Mouse (Mus musculus): ENCODE results near the gene Ppp1r9b. TPM values are rescaled to one million over a fixed set of nuclear protein-coding genes. Genes with fewer than 3 reads are reported as not detected.

Ppp1r9b gene
- polyA plus RNA-seq, 1 experiment: 42.4 TPM

GRCm38 (mm10) chr11:95006038-95006437 lies 15.2 kb downstream of the Ppp1r9b start:
- TF ChIP-seq POLR2A (IDR thresholded peaks at IDR 0.05; ENCODE audit: insufficient read length, low read depth): no peak
- TF ChIP-seq POLR2AphosphoS2 (IDR thresholded peaks at IDR 0.05; ENCODE audit: insufficient read length, low read depth): no peak
- no peak for TF ChIP-seq USF1 (IDR thresholded peaks at IDR 0.05; ENCODE audit: low read depth)
- TF ChIP-seq E2F4 (IDR thresholded peaks at IDR 0.05; ENCODE audit: insufficient read depth): no peak
- no peak for TF ChIP-seq MYOD1 (IDR thresholded peaks at IDR 0.05; ENCODE audit: control insufficient read depth in 1 of 3, insufficient read length in 2 of 3, low read depth in 2 of 3)
- no peak for TF ChIP-seq MYOG (IDR thresholded peaks at IDR 0.05; ENCODE audit: control insufficient read depth in 1 of 3, insufficient read depth in 1 of 3, insufficient read length in 2 of 3, low read depth in 2 of 3)
- no peak for TF ChIP-seq MAX (IDR thresholded peaks at IDR 0.05; ENCODE audit: low read depth)
- no peak for TF ChIP-seq TCF12 (IDR thresholded peaks at IDR 0.05; ENCODE audit: insufficient read depth, poor library complexity, severe bottlenecking)
- no peak for TF ChIP-seq REST (IDR thresholded peaks at IDR 0.05; ENCODE audit: insufficient read depth, insufficient read length)
- TF ChIP-seq TCF3 (IDR thresholded peaks at IDR 0.05; ENCODE audit: insufficient read length, low read depth): no peak
- TF ChIP-seq SRF (IDR thresholded peaks at IDR 0.05; ENCODE audit: control insufficient read depth, insufficient read length, low read depth): no peak
- no peak for TF ChIP-seq CEBPB (IDR thresholded peaks at IDR 0.05; ENCODE audit: insufficient read depth, poor library complexity, severe bottlenecking)
- Histone ChIP-seq H3K36me3 (ENCODE audit: control insufficient read depth, insufficient read depth) (no peaks in the 10 kb centered on the region), H3K4me2 (ENCODE audit: low read depth) (peak overlapping the region; percentile 79), H3K4me3 (peak overlapping the region; percentile 12), H3K27me3 (ENCODE audit: control insufficient read depth, insufficient read depth, insufficient read length) (no peaks in the 10 kb centered on the region), H3ac (ENCODE audit: control insufficient read depth, insufficient read length) (no peak overlapping the region), H3K79me2 (ENCODE audit: control insufficient read depth, insufficient read depth) (no peaks in the 10 kb centered on the region)

- Histone ChIP-seq H3K4me2 (ENCODE audit: low read depth) (peak overlapping the region; percentile 79), H3K79me2 (ENCODE audit: control insufficient read depth, insufficient read depth) (no peaks in the 10 kb centered on the region), H3K4me3 (peak overlapping the region; percentile 12), H3K27me3 (ENCODE audit: control insufficient read depth, insufficient read depth, insufficient read length) (no peaks in the 10 kb centered on the region), H3K36me3 (ENCODE audit: control insufficient read depth, insufficient read depth) (no peaks in the 10 kb centered on the region), H3ac (ENCODE audit: control insufficient read depth, insufficient read length) (no peak overlapping the region)
- TF ChIP-seq MAX (IDR thresholded peaks at IDR 0.05; ENCODE audit: low read depth) (no peak), SRF (IDR thresholded peaks at IDR 0.05; ENCODE audit: control insufficient read depth, insufficient read length, low read depth) (no peak), POLR2AphosphoS2 (IDR thresholded peaks at IDR 0.05; ENCODE audit: insufficient read length, low read depth) (peak; percentile 76)
Observed at GRCm38 (mm10) chr11:95006525-95007219, 15.8 kb downstream of the Ppp1r9b start.

DNA sequence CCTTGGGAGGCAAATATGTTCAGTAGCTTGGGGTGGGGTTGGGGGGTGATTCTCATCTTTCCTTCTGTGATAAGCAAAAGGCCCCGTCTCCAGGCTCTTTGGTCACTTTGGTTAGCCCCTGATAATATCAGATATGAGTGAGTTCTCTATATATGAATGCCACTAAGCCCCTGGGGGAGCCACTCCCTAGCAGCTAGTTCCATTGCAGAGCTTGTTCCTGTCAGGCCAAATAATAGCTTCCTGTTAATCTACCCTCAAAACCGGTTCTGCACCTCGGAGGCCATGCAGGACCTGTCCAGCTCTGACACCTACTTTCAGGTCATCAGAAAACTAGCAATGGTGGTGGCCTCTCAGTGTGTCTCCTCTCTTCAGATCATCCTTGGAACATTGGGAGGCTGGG lies 16.6 kb downstream of the Ppp1r9b start:
- H3K79me2 ChIP-seq (ENCODE audit: control insufficient read depth, insufficient read depth): no peaks in the 10 kb centered on the region
- no peaks in the 10 kb centered on the region for H3K27me3 ChIP-seq (ENCODE audit: control insufficient read depth, insufficient read depth, insufficient read length)
- H3K36me3 ChIP-seq (ENCODE audit: control insufficient read depth, insufficient read depth): no peaks in the 10 kb centered on the region
- no peak overlapping the region for H3ac ChIP-seq (ENCODE audit: control insufficient read depth, insufficient read length)
- H3K4me3 ChIP-seq: no peak overlapping the region
- TF ChIP-seq USF1 (IDR thresholded peaks at IDR 0.05; ENCODE audit: low read depth) (no peak), SRF (IDR thresholded peaks at IDR 0.05; ENCODE audit: control insufficient read depth, insufficient read length, low read depth) (no peak), REST (IDR thresholded peaks at IDR 0.05; ENCODE audit: insufficient read depth, insufficient read length) (no peak), MYOG (IDR thresholded peaks at IDR 0.05; ENCODE audit: control insufficient read depth in 1 of 3, insufficient read depth in 1 of 3, insufficient read length in 2 of 3, low read depth in 2 of 3) (no peak), E2F4 (IDR thresholded peaks at IDR 0.05; ENCODE audit: insufficient read depth) (no peak), POLR2AphosphoS2 (IDR thresholded peaks at IDR 0.05; ENCODE audit: insufficient read length, low read depth) (no peak), POLR2A (IDR thresholded peaks at IDR 0.05; ENCODE audit: insufficient read length, low read depth) (no peak), MYOD1 (IDR thresholded peaks at IDR 0.05; ENCODE audit: control insufficient read depth in 1 of 3, insufficient read length in 2 of 3, low read depth in 2 of 3) (no peak), TCF12 (IDR thresholded peaks at IDR 0.05; ENCODE audit: insufficient read depth, poor library complexity, severe bottlenecking) (no peak), TCF3 (IDR thresholded peaks at IDR 0.05; ENCODE audit: insufficient read length, low read depth) (no peak), MAX (IDR thresholded peaks at IDR 0.05; ENCODE audit: low read depth) (no peak), CEBPB (IDR thresholded peaks at IDR 0.05; ENCODE audit: insufficient read depth, poor library complexity, severe bottlenecking) (no peak)
- no peak overlapping the region for H3K4me2 ChIP-seq (ENCODE audit: low read depth)

DNA sequence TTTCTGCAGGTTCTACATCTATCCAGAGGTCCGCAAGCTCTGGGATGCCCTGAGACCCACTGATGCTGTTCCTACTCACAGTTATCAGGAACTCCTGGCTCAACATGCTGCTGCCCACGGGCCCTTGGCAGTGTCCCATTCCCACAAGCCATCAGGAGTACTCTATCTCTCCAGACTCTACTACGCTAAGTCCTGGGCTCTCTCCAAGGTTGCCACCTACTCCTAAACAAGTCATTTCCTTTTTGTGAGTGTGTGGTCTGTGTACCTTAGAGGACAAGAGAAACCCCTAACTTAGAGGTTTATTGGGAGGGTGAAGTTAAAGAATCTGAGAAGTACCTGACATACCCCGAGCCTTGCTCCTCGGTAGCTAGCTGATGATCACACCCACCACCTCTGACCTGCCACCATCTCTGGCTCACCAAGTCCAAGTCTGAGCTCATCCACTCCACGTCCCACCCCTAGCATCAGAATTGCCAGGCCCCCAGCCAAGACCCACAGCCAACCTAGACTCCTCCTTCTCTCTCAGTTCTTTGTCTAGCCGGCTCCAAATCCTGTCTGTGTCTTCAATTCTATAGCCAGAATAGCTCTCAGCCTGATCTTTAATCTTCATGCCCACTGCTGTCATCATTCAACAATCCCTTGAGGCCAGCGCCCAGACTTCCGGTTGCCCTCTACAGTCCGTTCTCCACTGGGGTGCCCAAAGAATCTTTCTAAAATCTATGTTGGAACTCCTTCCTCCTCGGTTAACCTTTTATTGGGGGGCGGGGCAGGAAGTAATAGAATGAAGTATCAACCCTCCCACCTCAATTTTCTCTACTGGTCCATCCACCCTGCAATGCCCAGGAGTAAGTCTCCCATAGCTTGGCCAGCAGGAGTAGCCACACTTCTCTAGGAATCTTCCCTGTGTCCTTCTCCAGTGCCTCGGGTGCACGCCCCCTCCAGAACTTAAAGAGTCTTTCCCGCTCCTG lies 18.1 kb downstream of the Ppp1r9b start:
- Histone ChIP-seq H3ac (ENCODE audit: control insufficient read depth, insufficient read length) (peak overlapping the region; percentile 40), H3K27me3 (ENCODE audit: control insufficient read depth, insufficient read depth, insufficient read length) (no peaks in the 10 kb centered on the region), H3K4me3 (peak overlapping the region; percentile 58), H3K4me2 (ENCODE audit: low read depth) (peak overlapping the region; percentile 97), H3K36me3 (ENCODE audit: control insufficient read depth, insufficient read depth) (no peaks in the 10 kb centered on the region), H3K79me2 (ENCODE audit: control insufficient read depth, insufficient read depth) (no peaks in the 10 kb centered on the region)
- TF ChIP-seq POLR2AphosphoS2 (IDR thresholded peaks at IDR 0.05; ENCODE audit: insufficient read length, low read depth): peak; percentile 37
- no peak for TF ChIP-seq POLR2A (IDR thresholded peaks at IDR 0.05; ENCODE audit: insufficient read length, low read depth)

GRCm38 (mm10) chr11:95009629-95010014 lies 18.8 kb downstream of the Ppp1r9b start, which contains the start of gene Samd14:
Gene Samd14, plus strand, starts transcription at chr11:95009879.
- TF ChIP-seq POLR2A (IDR thresholded peaks at IDR 0.05; ENCODE audit: insufficient read length, low read depth): peak; percentile 54
- peak; percentile 67 for TF ChIP-seq POLR2AphosphoS2 (IDR thresholded peaks at IDR 0.05; ENCODE audit: insufficient read length, low read depth)
- TF ChIP-seq E2F4 (IDR thresholded peaks at IDR 0.05; ENCODE audit: insufficient read depth): no peak
- H3ac ChIP-seq (ENCODE audit: control insufficient read depth, insufficient read length): peak within 1 kb of the TSS; percentile 40
- no peaks in the 10 kb centered on the region for H3K79me2 ChIP-seq (ENCODE audit: control insufficient read depth, insufficient read depth)
- no peaks in the 10 kb centered on the region for H3K36me3 ChIP-seq (ENCODE audit: control insufficient read depth, insufficient read depth)
- H3K4me2 ChIP-seq (ENCODE audit: low read depth): peak within 1 kb of the TSS; percentile 97
- H3K4me3 ChIP-seq: peak within 1 kb of the TSS; percentile 58
- no peaks in the 10 kb centered on the region for H3K27me3 ChIP-seq (ENCODE audit: control insufficient read depth, insufficient read depth, insufficient read length)
